Mouse (Mus musculus): ENCODE measurements around the gene Col4a3.

GRCm38 (mm10) chr1:82766227-82766626, 179.5 kb downstream of the Col4a3 start:
- TF ChIP-seq SIN3A (IDR thresholded peaks at IDR 0.05; ENCODE audit: low read length) (no peak), MXI1 (IDR thresholded peaks at IDR 0.05; ENCODE audit: low read depth, low read length) (no peak), USF1 (IDR thresholded peaks at IDR 0.05; ENCODE audit: low read depth, low read length) (no peak)
